Mouse (Mus musculus) megakaryocyte, embryonic 14.5 days (primary cell): ENCODE results near the gene Id4.

ENCODE experiments used
- FLI1 ChIP-seq: IDR thresholded peaks from 2 replicates; pipeline ENCODE4 v1.6.1; 2012; ENCODE audit warnings: low read length, inconsistent platforms, mixed read lengths
- GATA1 ChIP-seq: IDR thresholded peaks from 3 replicates; pipeline ENCODE4 v1.6.1; 2012; ENCODE audit warnings: mixed read lengths, low read length, inconsistent platforms, borderline replicate concordance

DNA sequence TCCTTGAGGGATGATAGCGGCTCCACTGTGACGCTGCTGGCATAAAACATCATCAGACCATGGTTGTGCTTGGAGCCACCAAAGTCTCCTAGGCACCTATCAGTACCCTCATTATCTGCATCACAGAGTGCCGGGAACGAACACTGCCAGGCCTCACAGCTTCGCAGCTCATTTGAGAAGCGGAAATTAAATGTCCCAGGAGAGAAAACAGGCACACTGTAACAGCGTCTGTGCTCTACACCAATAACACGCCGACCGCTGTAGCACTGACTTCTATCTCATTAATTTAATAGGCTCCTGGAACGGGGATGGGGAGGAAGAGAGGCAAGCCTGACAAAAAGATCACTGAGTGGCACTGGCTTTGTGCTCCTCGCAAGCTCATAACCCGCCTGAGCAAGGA is 29.4 kb downstream of the Id4 start:
- TF ChIP-seq GATA1 = no peak
- no peak for TF ChIP-seq FLI1
